Mouse (Mus musculus) hindbrain, postnatal 0 days (tissue): ENCODE results near the gene Slfn9. TPM values are rescaled to one million over a fixed set of nuclear protein-coding genes. Genes with fewer than 3 reads are reported as not detected.
A peak's percentile ranks its signal among the peaks of the same experiment; 100 is the strongest.
"Not testable (repeated sequence)": the region's sequence is repeated elsewhere in the genome, so short reads cannot be mapped to it uniquely, and the experiment has no call there.

Experiments
- ATAC-seq: fragments of 200-750 bp; cut with Nextera tagmentation; 2 replicates; pipeline ENCODE4 v1.8.0; 2017; ENCODE audit warnings: mild to moderate bottlenecking, moderate TSS enrichment, moderate library complexity
- DNase-seq: peaks from one replicate; pipeline ENCODE4 v3.0.0-alpha.2; 2015; ENCODE audit warnings: low spot score
- H3K27ac ChIP-seq: fragments of 300-500 bp; sonication (generic); 2 replicates; pipeline ENCODE4 v1.5.1; 2014; ENCODE audit warnings: mild to moderate bottlenecking
- H3K27me3 ChIP-seq: fragments of 300-500 bp; sonication (generic); 2 replicates; pipeline ENCODE4 v1.6.1; 2014; ENCODE audit warnings: low read length, mixed read lengths; ENCODE audit not compliant: insufficient read depth
- H3K36me3 ChIP-seq: fragments of 300-500 bp; sonication (generic); 2 replicates; pipeline ENCODE4 v1.6.1; 2014; ENCODE audit warnings: low read length, mixed read lengths; ENCODE audit not compliant: insufficient read depth
- H3K4me1 ChIP-seq: fragments of 300-500 bp; sonication (generic); 2 replicates; pipeline ENCODE4 v1.6.1; 2014; ENCODE audit warnings: antibody characterized with exemption, low read length, mixed read lengths; ENCODE audit not compliant: insufficient read depth
- H3K4me2 ChIP-seq: fragments of 300-500 bp; sonication (generic); 2 replicates; pipeline ENCODE4 v1.6.1; 2014; ENCODE audit warnings: low read depth, mild to moderate bottlenecking, low read length, moderate library complexity, mixed read lengths
- H3K4me3 ChIP-seq: fragments of 300-500 bp; sonication (generic); 2 replicates; pipeline ENCODE4 v1.5.1; 2014; ENCODE audit warnings: low read length
- H3K9ac ChIP-seq: fragments of 300-500 bp; sonication (generic); replicated peaks from 2 replicates; pipeline ENCODE4 v1.6.1; 2014; ENCODE audit warnings: mild to moderate bottlenecking, low read length, moderate library complexity, mixed read lengths
- H3K9me3 ChIP-seq: fragments of 300-500 bp; sonication (generic); 2 replicates; pipeline ENCODE4 v1.6.1; 2016; ENCODE audit warnings: low read length, mixed read lengths
- CTCF ChIP-seq: IDR thresholded peaks from 2 replicates; pipeline ENCODE4 v1.5.1; 2016; ENCODE audit warnings: antibody characterized with exemption, control low read depth, low read depth
- WGBS: fragments of 180-500 bp; shearing (Covaris S2); extraction: QIAGEN DNeasy Blood & Tissue Kit; methylation state at CpG from one replicate; pipeline ENCODE4 v1.1.7; 2014; 5-methylcytosine and 5-hydroxymethylcytosine counted together
- polyA plus RNA-seq: library from polyadenylated mRNA; unstranded; fragments of >200 nt; fragmentation: Nextera tagmentation; extraction: Ambion mirVana; gene quantifications from 2 replicates; pipeline ENCODE4 v1.2.1, GENCODE M21; 2015
- total RNA-seq: library from RNA; depleted of rRNA; stranded (reverse); fragments of >200 nt; gene quantifications from 2 replicates; pipeline ENCODE4 v1.2.3, GENCODE M21; 2014

The Slfn9 gene
- total and polyA plus RNA-seq, 2 experiments from 2014 or later, result 2.4 to 3.2 TPM

DNA sequence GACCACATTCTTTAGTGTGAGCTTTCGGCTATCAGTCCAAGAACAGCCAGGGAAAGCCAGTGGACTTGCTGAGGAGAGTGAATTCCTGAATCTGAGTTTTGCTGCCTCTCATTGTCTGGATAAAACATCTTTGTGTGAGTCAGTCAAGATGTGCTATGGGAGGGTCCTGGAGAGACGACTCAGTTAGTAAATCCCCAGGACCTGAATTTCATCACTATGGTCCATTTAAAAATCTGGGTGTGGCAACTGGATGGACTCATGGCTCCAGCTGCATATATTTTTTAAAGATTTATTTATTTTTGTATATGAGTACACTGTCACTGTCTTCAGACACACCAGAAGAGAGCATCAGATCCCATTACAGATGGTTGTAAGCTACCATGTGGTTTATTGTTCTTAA is 46.0 kb downstream of the Slfn9 start:
- WGBS, result 67% methylated on average over 2 of the region's 2 CpGs
- no peak for TF ChIP-seq CTCF
- Histone ChIP-seq H3K4me2 (no peak overlapping the region), H3K4me3 (no peak overlapping the region), H3K27ac (no peak overlapping the region), H3K27me3 (peaks cover 2% of the 10 kb centered on the region; the same call in 1 of the 2 replicates), H3K9ac (no peak overlapping the region), H3K36me3 (no peaks in the 10 kb centered on the region), H3K4me1 (no peaks in the 10 kb centered on the region), H3K9me3 (no peaks in the 10 kb centered on the region)
- ATAC-seq (no peak), DNase-seq (no peak)

DNA sequence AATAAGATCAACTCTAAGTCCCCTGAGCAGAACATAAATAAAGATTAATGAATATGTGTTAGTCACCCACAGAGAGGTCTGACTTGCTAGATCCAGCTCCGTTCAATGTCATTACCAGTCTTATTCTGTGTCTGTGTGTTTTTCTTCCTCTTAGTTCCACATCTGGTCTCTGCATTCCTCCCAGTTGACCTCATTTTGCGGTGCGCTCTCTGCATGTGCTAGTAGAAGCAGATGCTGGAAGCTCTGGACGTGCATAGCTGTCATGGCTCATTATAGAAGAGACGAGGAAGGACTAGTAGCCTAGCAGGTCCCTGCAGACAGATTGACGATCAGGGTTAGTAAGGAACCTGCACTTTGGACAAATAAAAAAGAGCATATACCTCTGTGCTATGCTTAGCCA is 48.3 kb downstream of the Slfn9 start:
- Histone ChIP-seq H3K9me3 (no peaks in the 10 kb centered on the region), H3K27ac (no peak overlapping the region), H3K4me1 (no peaks in the 10 kb centered on the region), H3K4me2 (no peak overlapping the region), H3K4me3 (no peak overlapping the region), H3K9ac (no peak overlapping the region), H3K36me3 (no peaks in the 10 kb centered on the region), H3K27me3 (no peaks in the 10 kb centered on the region)
- ATAC-seq, result no peak
- WGBS, result 54% methylated on average over 6 of the region's 6 CpGs
- DNase-seq, result no peak
- no peak for TF ChIP-seq CTCF

DNA sequence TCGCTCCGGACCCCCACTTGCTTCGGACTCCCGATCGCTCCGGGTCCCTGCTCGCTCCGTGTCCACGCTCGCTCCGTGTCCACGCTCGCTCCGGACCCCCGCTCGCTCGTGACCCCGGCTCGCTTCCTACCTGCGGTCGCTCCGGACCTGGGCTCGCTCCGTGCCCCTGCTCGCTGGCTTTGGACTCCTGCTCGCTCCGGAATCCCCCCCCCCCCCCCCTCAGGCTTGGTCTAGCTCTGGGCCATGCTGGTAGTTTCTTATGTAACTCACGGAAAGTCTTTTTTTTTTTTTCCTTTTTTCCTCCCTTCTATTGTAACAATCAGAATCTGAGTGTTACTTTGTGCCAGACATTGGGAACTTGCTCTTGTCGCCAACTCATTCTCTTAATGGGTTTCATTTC is 58.4 kb downstream of the Slfn9 start:
- DNase-seq (no peak), ATAC-seq (0 out of 2 replicates have a peak, but pooled peaks have one; percentile 56)
- Histone ChIP-seq H3K27ac (no peak overlapping the region), H3K4me2 (peak overlapping the region; percentile 81), H3K4me3 (peak overlapping the region; percentile 52), H3K4me1 (no peaks in the 10 kb centered on the region), H3K36me3 (no peaks in the 10 kb centered on the region), H3K9me3 (no peaks in the 10 kb centered on the region), H3K27me3 (peaks cover 31% of the 10 kb centered on the region), H3K9ac (no peak overlapping the region; the same call in 1 of the 2 replicates)
- TF ChIP-seq CTCF, result no peak
- under 1% methylated on average over 27 of the region's 29 CpGs for WGBS

DNA sequence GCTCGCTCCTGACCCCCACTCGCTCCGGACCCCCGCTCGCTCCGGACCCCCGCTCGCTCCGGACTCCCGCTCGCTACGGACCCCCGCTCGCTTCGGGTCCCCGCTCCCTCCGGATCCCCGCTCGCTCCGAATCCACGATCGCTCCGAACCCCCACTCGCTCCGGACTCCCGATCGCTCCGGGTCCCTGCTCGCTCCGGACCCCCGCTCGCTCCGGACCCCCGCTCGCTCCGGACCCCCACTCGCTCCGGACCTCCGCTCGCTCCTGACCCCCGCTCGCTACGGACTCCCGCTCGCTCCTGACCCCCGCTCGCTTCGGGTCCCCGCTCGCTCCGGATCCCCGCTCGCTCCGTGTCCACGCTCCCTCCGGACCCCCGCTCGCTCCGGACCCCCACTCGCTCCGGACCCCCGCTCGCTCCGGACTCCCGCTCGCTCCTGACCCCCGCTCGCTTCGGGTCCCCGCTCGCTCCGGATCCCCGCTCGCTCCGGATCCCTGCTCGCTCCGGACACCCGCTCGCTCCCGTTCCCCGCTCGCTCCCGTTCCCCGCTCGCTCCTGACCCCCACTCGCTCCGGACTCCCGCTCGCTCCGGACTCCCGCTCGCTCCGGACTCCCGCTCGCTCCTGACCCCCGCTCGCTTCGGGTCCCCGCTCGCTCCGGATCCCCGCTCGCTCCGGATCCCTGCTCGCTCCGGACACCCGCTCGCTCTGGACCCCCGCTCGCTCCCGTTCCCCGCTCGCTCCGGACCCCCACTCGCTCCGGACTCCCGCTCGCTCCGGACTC is 59.8 kb downstream of the Slfn9 start:
- Histone ChIP-seq H3K4me2 (peak overlapping the region; percentile 81), H3K27me3 (peaks cover 31% of the 10 kb centered on the region), H3K4me3 (peak overlapping the region; percentile 52), H3K9ac (peak overlapping the region; percentile 45)
- WGBS, result 1% methylated on average over 103 of the region's 119 CpGs
- not testable (repeated sequence) for H3K4me1 ChIP-seq, ATAC-seq, H3K9me3 ChIP-seq, H3K27ac ChIP-seq, H3K36me3 ChIP-seq
- DNase-seq, result peak; percentile 11

DNA sequence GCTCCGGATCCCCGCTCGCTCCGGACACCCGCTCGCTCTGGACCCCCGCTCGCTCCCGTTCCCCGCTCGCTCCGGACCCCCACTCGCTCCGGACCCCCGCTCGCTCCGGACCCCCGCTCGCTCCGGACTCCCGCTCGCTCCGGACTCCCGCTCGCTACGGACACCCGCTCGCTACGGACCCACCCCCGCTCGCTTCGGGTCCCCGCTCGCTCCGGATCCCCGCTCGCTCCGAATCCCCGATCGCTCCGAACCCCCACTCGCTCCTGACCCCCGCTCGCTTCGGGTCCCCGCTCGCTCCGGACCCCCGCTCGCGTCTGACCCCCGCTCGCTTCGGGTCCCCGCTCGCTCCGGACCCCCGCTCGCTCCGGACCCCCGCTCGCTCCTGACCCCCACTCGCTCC is 60.5 kb downstream of the Slfn9 start:
- peak overlapping the region; percentile 81 for H3K4me2 ChIP-seq
- not testable (repeated sequence) for H3K27ac ChIP-seq, ATAC-seq, H3K9me3 ChIP-seq, H3K36me3 ChIP-seq, H3K4me1 ChIP-seq
- WGBS, result 4% methylated on average over 47 of the region's 63 CpGs
- DNase-seq, result peak; percentile 24
- peak overlapping the region; percentile 52 for H3K4me3 ChIP-seq
- H3K27me3 ChIP-seq, result peaks cover 25% of the 10 kb centered on the region
- peak overlapping the region; percentile 45; the same call in 1 of the 2 replicates for H3K9ac ChIP-seq

DNA sequence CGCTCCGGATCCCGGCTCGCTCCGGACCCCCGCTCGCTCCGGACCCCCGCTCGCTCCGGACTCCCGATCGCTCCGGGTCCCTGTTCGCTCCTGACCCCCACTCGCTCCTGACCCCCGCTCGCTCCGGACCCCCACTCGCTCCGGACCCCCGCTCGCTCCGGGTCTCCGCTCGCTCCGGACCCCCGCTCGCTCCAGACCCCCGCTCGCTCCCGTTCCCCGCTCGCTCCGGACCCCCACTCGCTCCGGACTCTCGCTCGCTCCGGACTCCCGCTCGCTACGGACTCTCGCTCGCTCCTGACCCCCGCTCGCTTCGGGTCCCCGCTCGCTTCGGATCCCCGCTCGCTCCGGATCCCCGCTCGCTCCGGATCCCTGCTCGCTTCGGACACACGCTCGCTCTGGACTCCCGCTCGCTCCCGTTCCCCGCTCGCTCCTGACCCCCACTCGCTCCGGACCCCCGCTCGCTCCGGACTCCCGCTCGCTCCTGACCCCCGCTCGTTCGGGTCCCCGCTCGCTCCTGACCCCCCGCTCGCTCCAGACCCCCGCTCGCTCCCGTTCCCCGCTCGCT is 61.2 kb downstream of the Slfn9 start:
- Histone ChIP-seq H3K4me2 (peak overlapping the region; percentile 81), H3K27me3 (peaks cover 24% of the 10 kb centered on the region), H3K4me3 (peak overlapping the region; percentile 52)
- not testable (repeated sequence) for H3K9me3 ChIP-seq, H3K36me3 ChIP-seq, H3K27ac ChIP-seq, H3K9ac ChIP-seq, H3K4me1 ChIP-seq, ATAC-seq
- peak; percentile 25 for DNase-seq
- 2% methylated on average over 78 of the region's 85 CpGs for WGBS

DNA sequence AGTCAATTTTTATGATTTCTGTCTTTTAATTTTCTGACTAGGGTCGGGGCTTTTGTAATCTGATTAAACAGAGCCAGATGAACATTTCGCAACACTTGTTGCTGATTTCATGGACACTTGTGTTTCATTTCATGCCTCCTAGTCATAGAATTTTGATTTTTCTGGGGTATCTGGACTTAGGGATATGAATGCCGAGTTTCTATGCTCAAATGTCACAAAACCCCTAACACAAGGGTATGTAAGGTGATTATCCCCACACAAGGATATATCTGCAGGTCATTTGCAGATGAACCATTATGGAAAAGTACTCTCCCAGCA is 62.0 kb downstream of the Slfn9 start:
- DNase-seq, result no peak
- Histone ChIP-seq H3K4me2 (peak overlapping the region; percentile 81), H3K27ac (no peak overlapping the region), H3K36me3 (no peaks in the 10 kb centered on the region), H3K9ac (no peak overlapping the region), H3K4me1 (no peaks in the 10 kb centered on the region), H3K4me3 (0 out of 2 replicates have a peak overlapping the region, but pooled peaks have one; percentile 52), H3K27me3 (peaks cover 24% of the 10 kb centered on the region), H3K9me3 (no peaks in the 10 kb centered on the region)
- no peak for TF ChIP-seq CTCF
- 54% methylated on average over 3 of the region's 3 CpGs for WGBS
- no peak for ATAC-seq
